Mouse (Mus musculus): ENCODE data around the gene Ccl19. TPM values are rescaled to one million over a fixed set of nuclear protein-coding genes. Genes with fewer than 3 reads are reported as not detected.
"Not testable (repeated sequence)": the region's sequence is repeated elsewhere in the genome, so short reads cannot be mapped to it uniquely, and the experiment has no call there.

Ccl19 gene
- total RNA-seq (2021): 1 to 10 TPM in 1 of 2 experiments, not detected in 1; 1.1 TPM
- long read RNA-seq, experiment 1: 0 reads
- long read RNA-seq, experiment 2: 0 reads

GRCm38 (mm10) chr4:42756477-42756876, at the start of gene Ccl19:
TSS of gene Ccl19 (minus strand) at chr4:42756577.
- not testable (repeated sequence) for H3K4me3 ChIP-seq; H3K27ac ChIP-seq; DNase-seq (ENCODE audit: low spot score in 2 of 2)

GRCm38 (mm10) chr4:42773893-42774292, 17.5 kb upstream of the Ccl19 start, which contains the start of gene Ccl21a:
TSS of gene Ccl21a (minus strand) at chr4:42773993.
- DNase-seq (ENCODE audit: low spot score in 2 of 2); H3K27ac ChIP-seq; H3K4me3 ChIP-seq: not testable (repeated sequence)

GRCm38 (mm10) chr4:42735245-42735644, 21.1 kb downstream of the Ccl19 start, which contains the start of gene 4930578G10Rik:
TSS of gene 4930578G10Rik (plus strand) at chr4:42735545.
- H3K27ac ChIP-seq; DNase-seq (ENCODE audit: low spot score in 2 of 2); H3K4me3 ChIP-seq: not testable (repeated sequence)

Other genes with a start within 250 kb of the Ccl19 start
- gene Fam205a2, start 228.4 kb downstream of the Ccl19 start, total RNA-seq (2021): not detected
- gene Gm10591, start 144.4 kb downstream of the Ccl19 start, total RNA-seq (2021): not detected
- 10 to 100 TPM; 12.6 to 13.2 TPM for gene Gm2564, start 126.9 kb downstream of the Ccl19 start, total RNA-seq (2021)
- gene Ccl27b, start 101.3 kb downstream of the Ccl19 start, total RNA-seq (2021): not detected
- gene Il11ra2, start 94.7 kb downstream of the Ccl19 start, total RNA-seq (2021): under 1 TPM in 1 of 2 experiments, not detected in 1; 0.37 TPM
- 1 to 10 TPM in 1 of 2 experiments, under 1 TPM in 1; 0.83 to 3.2 TPM for gene 4930578G10Rik, start 21.0 kb downstream of the Ccl19 start, total RNA-seq (2021)
- under 1 TPM in 1 of 2 experiments, not detected in 1; 0.49 TPM for gene Ccl21a, start 17.4 kb upstream of the Ccl19 start, total RNA-seq (2021)
- gene Fam205a1, start 97.3 kb upstream of the Ccl19 start, total RNA-seq (2021): not detected
- 1 to 10 TPM in 1 of 2 experiments, under 1 TPM in 1; 0.90 to 1.0 TPM for gene Gm12394, start 100.2 kb upstream of the Ccl19 start, total RNA-seq (2021)
- gene Fam205c, start 117.7 kb upstream of the Ccl19 start, total RNA-seq (2021): under 1 TPM; 0.42 to 0.51 TPM
- gene Phf24, start 160.1 kb upstream of the Ccl19 start, total RNA-seq (2021): 100 to 1,000 TPM; 154 to 155 TPM
- gene Dnajb5, start 193.2 kb upstream of the Ccl19 start, total RNA-seq (2021): 100 to 1,000 TPM; 187 to 211 TPM
- gene 1700022I11Rik, start 213.0 kb upstream of the Ccl19 start, total RNA-seq (2021): not detected
- 100 to 1,000 TPM; 171 to 184 TPM for gene Vcp, start 243.9 kb upstream of the Ccl19 start, total RNA-seq (2021)

Measured in layer of hippocampus, adult 2 months (tissue).